Mouse (Mus musculus): ENCODE results near the gene Zgrf1. TPM values are rescaled to one million over a fixed set of nuclear protein-coding genes. Genes with fewer than 3 reads are reported as not detected.

Gene Zgrf1
- polyA plus RNA-seq (2016; fragmentation: Nextera tagmentation; extraction: Ambion mirVana), result 20.8 and 25.3 TPM in 2 replicates

DNA sequence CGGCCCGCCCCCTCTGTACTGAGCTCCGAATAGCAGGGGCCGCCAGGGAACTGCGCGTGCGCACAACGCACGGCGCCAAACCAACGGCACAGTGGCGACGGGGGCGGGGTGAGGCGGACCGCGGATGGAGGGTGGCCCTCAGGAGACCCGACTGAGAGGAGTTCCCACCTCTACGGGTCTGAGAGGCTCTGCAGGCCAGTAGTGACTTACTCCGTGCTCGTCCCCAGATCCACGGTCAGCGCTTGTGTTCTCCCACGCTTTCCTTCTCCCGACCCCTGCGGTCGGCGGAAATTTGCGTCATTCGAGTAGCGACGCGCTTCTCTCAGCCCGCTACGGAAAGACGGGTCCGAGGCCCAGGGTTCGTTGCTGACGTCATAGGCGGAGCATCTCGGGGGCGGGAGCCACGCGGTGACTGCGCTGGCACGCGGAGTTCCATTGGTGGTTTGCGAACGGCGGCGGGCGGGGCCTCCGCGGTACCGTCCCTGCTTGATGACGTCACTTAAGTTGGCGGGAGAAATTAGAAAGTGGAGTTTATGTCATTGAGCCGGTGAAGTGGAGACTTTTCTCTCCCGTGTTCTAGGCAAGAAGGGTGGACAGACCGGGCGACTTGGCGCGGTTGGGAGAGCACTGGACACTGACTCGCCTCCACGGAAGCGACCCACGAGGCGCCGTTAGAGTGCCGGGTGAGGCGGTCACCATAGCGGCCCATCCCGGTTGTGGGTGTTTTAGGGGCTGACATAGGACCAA lies at the start of gene Zgrf1, which contains the start of gene Larp7:
TSS of gene Zgrf1 (plus strand) at position 517 of the 747 bp plus-strand sequence.
TSS of gene Larp7 (minus strand) at position 377 of the 747 bp plus-strand sequence.
- under 1% methylated on average over 73 of the region's 73 CpGs for WGBS

DNA sequence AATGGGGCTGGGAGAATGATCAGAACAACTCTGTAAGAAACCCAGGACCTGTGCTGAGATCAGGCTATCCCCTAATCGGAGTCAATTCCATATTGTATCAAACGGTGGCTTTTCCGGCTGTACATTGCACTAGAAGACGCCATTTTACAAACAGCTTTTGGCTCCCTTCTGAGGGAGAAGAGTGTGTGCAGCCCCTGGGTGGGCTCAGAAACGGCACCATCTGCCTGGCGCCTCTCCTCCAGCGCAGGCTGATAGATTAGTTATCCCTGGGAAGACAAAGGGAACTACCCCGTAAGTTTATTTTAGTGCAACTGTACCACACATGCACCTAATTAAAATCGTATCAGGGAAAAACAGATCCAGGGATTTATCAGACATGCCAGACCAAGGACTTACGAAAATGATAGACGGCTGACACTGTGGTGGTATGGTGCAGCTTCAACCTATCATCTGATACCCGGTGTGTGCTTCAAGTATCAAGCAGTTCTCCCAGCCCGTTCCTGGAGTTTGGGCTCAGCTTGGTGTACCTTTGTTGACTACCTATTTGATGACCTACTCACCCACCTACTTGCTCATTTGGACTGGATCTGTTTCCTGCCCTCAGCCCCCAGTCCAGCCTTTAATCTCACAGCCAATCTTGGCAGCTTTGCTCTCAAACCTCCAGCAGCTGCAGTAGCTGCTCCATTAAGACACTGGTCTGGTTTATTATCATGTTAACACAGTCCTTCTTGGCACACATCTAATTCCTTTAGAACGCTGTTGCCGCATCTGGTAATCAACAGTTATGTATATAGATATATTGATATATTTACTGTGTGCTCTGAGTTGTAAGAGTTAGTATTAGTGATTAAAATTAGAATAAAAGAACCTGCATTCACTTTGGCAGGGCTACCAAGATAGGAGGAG lies 45.2 kb upstream of the Zgrf1 start:
- H3K27me3 ChIP-seq (ENCODE audit: poor library complexity, severe bottlenecking), result no peaks in the 10 kb centered on the region
- no peak for DNase-seq (ENCODE audit: extremely low spot score, low spot score)
- H3K4me1 ChIP-seq, result peaks cover 4% of the 10 kb centered on the region; the same call in 1 of the 2 replicates
- H3K36me3 ChIP-seq (replicated peaks), result no peaks in the 10 kb centered on the region
- H3K4me3 ChIP-seq, result no peak overlapping the region
- WGBS, result 89% methylated on average over 15 of the region's 15 CpGs
- no peaks in the 10 kb centered on the region for H3K9me3 ChIP-seq
- H3K27ac ChIP-seq, result no peak overlapping the region

More for the DNA sequence above, at the start of gene Zgrf1, which contains the start of gene Larp7:
- no peaks in the 10 kb centered on the region for H3K9me3 ChIP-seq
- H3K27me3 ChIP-seq (ENCODE audit: poor library complexity, severe bottlenecking), result no peaks in the 10 kb centered on the region
- peak within 1 kb of the TSS; percentile 99 for H3K27ac ChIP-seq
- peaks cover 28% of the 10 kb centered on the region for H3K36me3 ChIP-seq (replicated peaks)
- H3K4me1 ChIP-seq, result peaks cover 21% of the 10 kb centered on the region
- DNase-seq (ENCODE audit: extremely low spot score, low spot score), result peak; percentile 99
- peak within 1 kb of the TSS; percentile 69 for H3K4me3 ChIP-seq

DNA sequence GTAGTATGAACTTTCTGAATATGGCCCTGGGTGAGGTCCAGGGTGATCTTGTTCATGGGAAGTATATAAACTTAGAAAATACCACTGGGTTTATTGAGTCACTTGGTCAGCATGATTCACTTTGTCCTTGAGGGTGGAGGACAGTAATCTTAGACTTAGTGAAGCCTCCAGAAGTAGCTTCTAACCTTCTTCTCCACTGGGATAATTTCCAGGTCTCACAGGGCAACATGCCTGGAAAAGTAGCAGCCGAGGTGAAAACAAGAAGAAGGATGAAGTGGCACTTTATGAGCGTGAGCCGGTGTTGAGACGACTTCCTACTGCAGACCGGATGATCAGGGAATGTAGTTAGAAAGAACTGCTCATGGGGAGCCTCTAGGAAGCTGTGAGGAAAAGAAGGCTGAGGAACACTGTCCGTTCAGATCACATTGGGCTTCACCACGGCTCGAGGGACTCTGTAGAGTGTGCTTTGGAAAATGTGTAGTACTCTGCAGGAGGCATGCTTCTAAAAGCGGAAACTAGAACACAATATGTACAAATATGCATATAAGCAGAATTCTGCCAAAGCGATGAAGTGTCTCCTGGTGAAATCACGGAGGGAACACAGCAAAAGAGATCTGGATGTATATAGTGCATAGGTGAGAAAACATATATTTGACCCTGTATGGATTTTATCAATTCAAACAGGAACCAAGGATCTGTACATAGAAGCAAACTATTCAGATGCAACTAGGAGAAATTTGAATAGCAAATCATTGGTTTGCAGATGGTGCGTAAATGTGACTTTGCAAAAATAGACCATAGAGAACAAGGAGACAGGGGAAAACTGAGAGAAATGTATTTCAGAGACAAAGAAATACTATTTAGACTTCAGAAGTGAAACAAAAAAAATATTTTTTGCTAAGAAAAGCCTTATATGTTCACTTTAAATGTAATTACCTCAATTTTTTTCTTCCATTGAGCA lies 41.2 kb upstream of the Zgrf1 start:
- H3K9me3 ChIP-seq, result no peaks in the 10 kb centered on the region
- H3K27ac ChIP-seq, result no peak overlapping the region
- 89% methylated on average over 12 of the region's 12 CpGs for WGBS
- peaks cover 13% of the 10 kb centered on the region for H3K4me1 ChIP-seq
- no peak overlapping the region for H3K4me3 ChIP-seq
- H3K27me3 ChIP-seq (ENCODE audit: poor library complexity, severe bottlenecking), result no peaks in the 10 kb centered on the region
- DNase-seq (ENCODE audit: extremely low spot score, low spot score), result no peak
- H3K36me3 ChIP-seq (replicated peaks), result no peaks in the 10 kb centered on the region

DNA sequence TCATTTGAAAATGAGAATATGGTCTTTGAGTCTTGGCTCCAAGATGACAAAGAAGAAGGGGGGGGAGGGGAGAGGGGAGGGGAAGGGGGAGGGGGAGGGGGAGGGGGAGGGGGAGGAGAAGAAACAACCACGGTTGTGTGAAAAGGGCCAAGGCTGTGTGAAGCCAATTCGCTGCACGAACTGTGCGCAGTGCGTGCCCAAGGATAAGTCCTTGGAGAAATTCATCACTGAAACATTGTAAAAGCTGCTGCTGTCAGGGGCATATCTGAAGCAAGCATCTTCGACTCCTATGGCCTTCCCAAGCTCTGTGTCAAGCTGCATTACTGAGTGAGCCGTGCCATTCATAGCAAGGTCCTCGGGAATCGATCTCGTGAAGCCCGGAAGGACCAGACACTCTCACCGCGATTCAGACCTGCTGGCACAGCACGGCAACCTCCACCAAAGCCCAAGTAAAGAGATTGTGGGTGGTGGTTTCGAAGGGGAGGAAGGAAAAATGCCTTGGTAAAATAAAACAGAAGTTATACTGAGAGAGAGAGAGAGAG lies 40.4 kb upstream of the Zgrf1 start:
- H3K27me3 ChIP-seq (ENCODE audit: poor library complexity, severe bottlenecking), result no peaks in the 10 kb centered on the region
- H3K27ac ChIP-seq, result no peak overlapping the region
- no peaks in the 10 kb centered on the region for H3K36me3 ChIP-seq (replicated peaks)
- H3K4me3 ChIP-seq, result no peak overlapping the region
- H3K9me3 ChIP-seq, result no peaks in the 10 kb centered on the region
- 78% methylated on average over 15 of the region's 15 CpGs for WGBS
- H3K4me1 ChIP-seq, result peaks cover 13% of the 10 kb centered on the region
- no peak for DNase-seq (ENCODE audit: extremely low spot score, low spot score)

DNA sequence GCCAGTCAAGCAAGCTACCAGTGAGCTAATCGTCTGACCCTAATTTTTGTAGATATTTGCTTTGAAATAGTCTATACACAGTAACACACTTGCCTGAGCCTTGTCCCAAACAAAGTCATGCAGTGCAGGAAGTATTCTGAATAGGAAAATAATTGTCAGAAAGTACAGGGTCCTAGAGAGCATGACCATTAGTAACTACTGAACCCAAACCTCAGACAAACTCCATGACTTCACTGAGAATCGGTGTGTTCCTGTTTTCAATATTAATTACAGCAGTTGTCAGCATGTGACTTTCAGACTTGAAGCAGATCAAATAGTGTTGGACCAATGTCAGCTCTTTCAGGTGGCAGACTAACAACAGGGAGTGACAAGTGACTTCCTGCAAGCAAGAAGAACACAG lies 39.6 kb upstream of the Zgrf1 start:
- Histone ChIP-seq H3K9me3 (no peaks in the 10 kb centered on the region), H3K27me3 (ENCODE audit: poor library complexity, severe bottlenecking) (no peaks in the 10 kb centered on the region), H3K27ac (no peak overlapping the region), H3K4me3 (no peak overlapping the region), H3K36me3 (replicated peaks) (no peaks in the 10 kb centered on the region), H3K4me1 (peaks cover 13% of the 10 kb centered on the region)
- 92% methylated on average over 2 of the region's 2 CpGs for WGBS
- DNase-seq (ENCODE audit: extremely low spot score, low spot score), result no peak

DNA sequence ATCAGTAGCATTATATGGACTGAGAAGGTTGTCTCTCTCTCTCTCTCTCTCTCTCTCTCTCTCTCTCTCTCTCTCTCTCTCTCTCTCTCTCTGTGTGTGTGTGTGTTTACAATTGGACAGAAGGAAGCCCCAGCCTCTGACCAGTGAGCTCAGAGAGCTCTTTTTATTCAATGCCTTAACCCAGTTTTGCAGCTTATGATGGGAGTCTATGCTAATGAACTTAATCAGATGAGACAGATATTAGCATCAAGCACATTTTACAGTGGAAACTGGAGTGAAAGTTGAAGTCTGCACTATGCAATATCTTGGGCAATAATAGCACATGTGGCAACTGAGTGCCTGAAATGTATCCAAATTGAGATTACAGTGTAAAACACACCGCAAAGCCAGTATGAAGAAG lies 38.0 kb upstream of the Zgrf1 start:
- peaks cover 13% of the 10 kb centered on the region for H3K4me1 ChIP-seq
- no peak overlapping the region for H3K4me3 ChIP-seq
- WGBS, result 90% methylated on average over 1 of the region's 1 CpGs
- H3K27ac ChIP-seq, result no peak overlapping the region
- H3K27me3 ChIP-seq (ENCODE audit: poor library complexity, severe bottlenecking), result no peaks in the 10 kb centered on the region
- H3K36me3 ChIP-seq (replicated peaks), result no peaks in the 10 kb centered on the region
- no peaks in the 10 kb centered on the region for H3K9me3 ChIP-seq
- DNase-seq (ENCODE audit: extremely low spot score, low spot score), result no peak

DNA sequence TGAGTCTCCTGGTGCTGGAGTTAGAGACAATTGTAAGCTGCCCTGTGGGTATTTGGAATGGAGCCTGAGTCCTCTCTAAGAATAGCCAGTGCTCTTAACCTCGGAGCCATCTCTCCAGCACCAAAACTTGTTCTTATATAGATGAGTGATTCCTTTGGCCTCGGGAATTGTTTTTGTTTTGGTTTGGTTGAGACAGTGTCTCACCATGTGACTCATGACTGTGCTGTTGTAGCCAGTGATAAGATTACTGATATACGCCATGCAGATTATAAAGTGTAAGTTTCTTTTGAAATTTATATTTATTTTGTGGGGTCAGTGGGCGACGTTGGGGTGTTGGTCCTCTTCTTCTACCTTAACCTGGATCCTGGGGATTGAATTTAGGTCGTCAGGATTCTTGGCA lies 33.0 kb upstream of the Zgrf1 start:
- 84% methylated on average over 6 of the region's 6 CpGs for WGBS
- H3K27me3 ChIP-seq (ENCODE audit: poor library complexity, severe bottlenecking), result no peaks in the 10 kb centered on the region
- H3K4me3 ChIP-seq, result no peak overlapping the region
- no peak for DNase-seq (ENCODE audit: extremely low spot score, low spot score)
- H3K9me3 ChIP-seq, result no peaks in the 10 kb centered on the region
- H3K27ac ChIP-seq, result no peak overlapping the region
- H3K36me3 ChIP-seq (replicated peaks), result no peaks in the 10 kb centered on the region
- H3K4me1 ChIP-seq, result peaks cover 9% of the 10 kb centered on the region

DNA sequence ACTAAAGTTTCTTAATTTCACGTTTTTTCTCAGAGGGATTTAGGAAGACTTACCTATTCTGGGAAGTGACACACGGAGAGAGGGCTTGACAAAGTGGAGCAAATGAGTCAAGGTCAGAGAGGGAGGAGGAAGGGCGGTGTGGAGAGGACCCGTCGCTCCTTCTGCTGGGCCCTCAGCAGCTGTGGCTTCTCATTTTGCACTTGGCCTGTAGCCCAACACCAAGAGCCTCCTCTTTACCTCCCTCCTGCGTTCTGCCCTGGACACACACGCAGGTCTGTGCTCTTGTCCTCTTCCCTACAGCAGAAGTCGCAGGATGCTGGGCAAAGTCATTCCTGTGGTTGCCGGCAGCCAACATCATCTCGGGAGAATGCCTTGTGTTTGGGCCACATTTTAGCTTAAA lies 32.1 kb upstream of the Zgrf1 start:
- WGBS, result 84% methylated on average over 10 of the region's 10 CpGs
- no peaks in the 10 kb centered on the region for H3K27me3 ChIP-seq (ENCODE audit: poor library complexity, severe bottlenecking)
- no peak overlapping the region for H3K27ac ChIP-seq
- no peaks in the 10 kb centered on the region for H3K36me3 ChIP-seq (replicated peaks)
- no peak for DNase-seq (ENCODE audit: extremely low spot score, low spot score)
- H3K4me3 ChIP-seq, result no peak overlapping the region
- H3K9me3 ChIP-seq, result no peaks in the 10 kb centered on the region
- peaks cover 4% of the 10 kb centered on the region for H3K4me1 ChIP-seq

DNA sequence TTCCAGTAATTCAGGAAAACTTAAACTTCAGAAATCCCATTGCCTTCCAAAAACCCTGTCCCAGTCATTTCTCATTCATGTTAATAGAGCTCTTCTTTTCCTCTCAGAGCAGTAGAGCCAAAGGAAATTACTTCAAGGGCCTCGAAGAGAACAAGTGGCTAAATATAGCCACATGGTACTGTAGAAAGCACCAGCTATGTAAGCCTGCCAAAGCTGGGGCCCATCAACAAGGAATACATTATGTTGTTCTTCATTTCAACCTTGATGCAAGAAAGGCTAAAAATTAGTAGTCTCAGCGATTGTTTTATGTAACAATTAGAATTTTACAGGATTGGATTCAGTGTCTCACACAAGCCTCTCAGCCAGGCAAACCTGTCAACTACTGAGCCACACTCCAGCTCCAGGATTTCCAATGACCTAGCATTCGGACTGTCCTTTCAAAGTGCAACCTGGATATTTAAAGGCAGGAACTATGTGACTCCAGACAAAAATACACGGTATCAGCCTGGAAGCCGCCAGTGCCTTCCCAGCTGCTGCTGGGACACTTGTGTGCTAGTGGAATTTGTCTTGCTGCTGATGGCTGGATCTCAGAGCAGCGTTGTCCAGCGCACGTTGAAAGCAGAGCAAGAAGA lies 28.0 kb upstream of the Zgrf1 start:
- no peak overlapping the region for H3K27ac ChIP-seq
- H3K4me3 ChIP-seq, result no peak overlapping the region
- H3K9me3 ChIP-seq, result no peaks in the 10 kb centered on the region
- no peak for DNase-seq (ENCODE audit: extremely low spot score, low spot score)
- H3K27me3 ChIP-seq (ENCODE audit: poor library complexity, severe bottlenecking), result no peaks in the 10 kb centered on the region
- H3K36me3 ChIP-seq (replicated peaks), result no peaks in the 10 kb centered on the region
- H3K4me1 ChIP-seq, result peaks cover 6% of the 10 kb centered on the region
- WGBS, result 90% methylated on average over 8 of the region's 8 CpGs

DNA sequence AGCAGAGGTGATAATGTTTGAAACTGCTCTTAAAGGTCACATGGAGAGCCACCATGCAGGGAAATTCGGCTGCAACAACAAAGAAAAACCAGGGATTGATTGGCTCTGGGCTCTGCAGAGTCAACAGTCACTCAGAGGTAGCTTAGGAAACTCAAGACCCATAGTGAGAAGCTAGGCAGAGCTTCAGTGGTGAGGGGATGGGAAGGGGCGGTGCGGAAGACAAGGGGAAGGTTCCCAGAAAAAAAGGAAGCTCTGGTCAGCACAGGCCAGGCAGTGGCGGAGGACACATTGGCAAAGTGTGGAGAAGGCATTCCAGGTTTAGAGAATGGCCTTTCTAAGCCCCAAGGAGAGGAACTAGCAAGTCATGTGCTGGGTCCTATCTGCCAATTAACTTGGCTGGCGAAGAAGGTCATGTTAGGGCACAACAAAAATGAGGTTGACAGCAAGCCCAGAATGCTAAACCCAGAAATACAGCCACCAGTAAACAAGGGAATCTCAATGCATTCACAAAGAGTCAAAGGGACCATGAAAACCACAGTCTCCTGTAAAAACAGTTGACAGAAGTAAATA lies 25.7 kb upstream of the Zgrf1 start:
- WGBS, result 76% methylated on average over 5 of the region's 5 CpGs
- no peak for DNase-seq (ENCODE audit: extremely low spot score, low spot score)
- no peaks in the 10 kb centered on the region for H3K27me3 ChIP-seq (ENCODE audit: poor library complexity, severe bottlenecking)
- H3K4me1 ChIP-seq, result peaks cover 9% of the 10 kb centered on the region
- H3K4me3 ChIP-seq, result no peak overlapping the region
- H3K27ac ChIP-seq, result no peak overlapping the region
- H3K9me3 ChIP-seq, result no peaks in the 10 kb centered on the region
- H3K36me3 ChIP-seq (replicated peaks), result no peaks in the 10 kb centered on the region

DNA sequence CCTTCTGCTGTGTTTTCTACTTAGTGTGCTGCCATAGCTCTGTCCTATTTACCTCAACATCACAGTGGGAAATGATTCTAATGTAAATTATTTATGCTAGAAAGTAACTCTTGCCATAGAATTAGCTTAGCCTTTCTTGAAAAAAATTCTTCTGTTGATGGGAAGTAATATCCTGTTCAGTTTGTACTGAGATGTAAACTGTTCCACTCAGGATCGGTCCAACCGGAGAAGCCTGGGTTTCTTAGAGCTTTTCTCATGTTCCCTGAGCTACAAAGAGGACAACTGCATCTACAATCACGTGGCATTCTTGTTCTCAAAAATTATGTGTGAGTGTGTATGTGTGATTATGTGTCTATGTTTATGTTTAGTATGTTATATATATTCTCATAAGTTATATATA lies 24.1 kb upstream of the Zgrf1 start:
- Histone ChIP-seq H3K36me3 (replicated peaks) (no peaks in the 10 kb centered on the region), H3K27me3 (ENCODE audit: poor library complexity, severe bottlenecking) (no peaks in the 10 kb centered on the region), H3K9me3 (no peaks in the 10 kb centered on the region), H3K4me1 (peaks cover 9% of the 10 kb centered on the region), H3K27ac (no peak overlapping the region), H3K4me3 (no peak overlapping the region)
- WGBS, result 91% methylated on average over 3 of the region's 3 CpGs
- no peak for DNase-seq (ENCODE audit: extremely low spot score, low spot score)

All from forebrain, embryonic 10.5 days (tissue).